In the genomic region with DNA sequence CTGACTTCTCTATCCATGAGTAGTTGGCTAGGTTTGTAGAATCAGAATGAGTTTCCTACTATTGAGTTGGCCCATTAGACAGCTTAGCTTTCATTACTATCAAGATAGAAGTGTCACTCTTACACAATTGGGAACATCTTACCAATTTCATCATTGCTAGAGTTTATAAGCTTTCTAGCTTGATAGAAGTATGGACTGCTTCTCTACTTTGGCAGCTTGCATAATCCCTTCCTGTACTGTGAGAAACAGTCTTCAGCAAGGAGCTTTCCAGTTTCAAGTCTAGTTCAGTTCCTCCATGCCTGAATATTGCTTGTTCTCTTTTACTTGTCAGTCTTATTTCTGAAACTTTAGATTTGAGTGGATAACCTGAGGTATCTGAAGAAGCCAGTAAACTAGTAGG, we compare ENCODE assay signal across 27 mouse cellular contexts.
"Had no signal": no experiment of that assay in that cellular context is flagged by ENCODE, and none has a peak within 500 bp of the region (broad histone marks: within the 10 kb centered on the region; RNA-seq: fewer than 3 reads in every experiment).

No protein-coding gene starts in this region.

- H3K4me3 ChIP-seq: heart, adult 2 months; heart, embryonic 13.5 days; heart, embryonic 15.5 days; hindbrain, embryonic 10.5 days; hindbrain, embryonic 12.5 days; intestine, embryonic 15.5 days; kidney, embryonic 15.5 days; left cerebral cortex, adult 2 months; limb, embryonic 10.5 days; limb, embryonic 12.5 days; liver, embryonic 13.5 days had no signal

- H3K9ac ChIP-seq: heart, embryonic 13.5 days; heart, embryonic 15.5 days; hindbrain, embryonic 12.5 days; hindbrain, embryonic 14.5 days; intestine, embryonic 15.5 days; kidney, embryonic 15.5 days; limb, embryonic 12.5 days; liver, embryonic 13.5 days had no signal

- H3K27ac ChIP-seq: heart, adult 2 months; heart, embryonic 13.5 days; heart, embryonic 15.5 days; hindbrain, embryonic 10.5 days; hindbrain, embryonic 12.5 days; hindbrain, embryonic 14.5 days; intestine, embryonic 15.5 days; kidney, embryonic 15.5 days; kidney, postnatal 0 days; left cerebral cortex, adult 2 months; limb, embryonic 10.5 days; limb, embryonic 12.5 days; liver, embryonic 13.5 days had no signal

- H3K27me3 ChIP-seq: heart, embryonic 13.5 days; heart, embryonic 15.5 days; hindbrain, embryonic 12.5 days; intestine, embryonic 15.5 days; kidney, embryonic 15.5 days; limb, embryonic 12.5 days; liver, embryonic 13.5 days had no signal

- H3K4me2 ChIP-seq: heart, embryonic 11.5 days; heart, embryonic 13.5 days; heart, embryonic 15.5 days; hindbrain, embryonic 12.5 days; hindbrain, embryonic 14.5 days; intestine, embryonic 15.5 days; kidney, embryonic 15.5 days; limb, embryonic 12.5 days; liver, embryonic 11.5 days; liver, embryonic 13.5 days had no signal

- ATAC-seq: hindbrain, embryonic 16.5 days; inflammation-experienced regulatory T-cells, adult 6 months; intestine, embryonic 15.5 days had no signal

- H3K9me3 ChIP-seq: heart, embryonic 13.5 days; heart, embryonic 15.5 days; hindbrain, embryonic 10.5 days; hindbrain, embryonic 12.5 days; intestine, embryonic 15.5 days; kidney, embryonic 15.5 days; limb, embryonic 10.5 days; limb, embryonic 12.5 days; liver, embryonic 13.5 days had no signal

- H3K4me1 ChIP-seq: heart, embryonic 13.5 days; heart, embryonic 15.5 days; hindbrain, embryonic 10.5 days; hindbrain, embryonic 12.5 days; intestine, embryonic 15.5 days; kidney, embryonic 15.5 days; limb, embryonic 10.5 days; limb, embryonic 12.5 days; liver, embryonic 13.5 days had no signal

- DNase-seq: gastrocnemius, postnatal 14 days; gastrocnemius, postnatal 36 days; heart, adult 2 months; heart, postnatal 14 days; heart, postnatal 4 days; kidney, adult 11 months; kidney, adult 2 months; kidney, adult 9 months; kidney, postnatal 14 days; kidney, postnatal 36 days; liver; liver, embryonic 13.5 days had no signal

- H3K36me3 ChIP-seq: intestine, embryonic 15.5 days had no signal
